Mouse (Mus musculus): ENCODE measurements at regions not wholly inside any gene's neighbourhood (a gene's known extent, or its start where the extent isn't known, plus 50 kb on each side); places are given as distances from the start of the nearest gene placed in this dataset.
A peak's percentile ranks its signal among the peaks of the same experiment; 100 is the strongest.

DNA sequence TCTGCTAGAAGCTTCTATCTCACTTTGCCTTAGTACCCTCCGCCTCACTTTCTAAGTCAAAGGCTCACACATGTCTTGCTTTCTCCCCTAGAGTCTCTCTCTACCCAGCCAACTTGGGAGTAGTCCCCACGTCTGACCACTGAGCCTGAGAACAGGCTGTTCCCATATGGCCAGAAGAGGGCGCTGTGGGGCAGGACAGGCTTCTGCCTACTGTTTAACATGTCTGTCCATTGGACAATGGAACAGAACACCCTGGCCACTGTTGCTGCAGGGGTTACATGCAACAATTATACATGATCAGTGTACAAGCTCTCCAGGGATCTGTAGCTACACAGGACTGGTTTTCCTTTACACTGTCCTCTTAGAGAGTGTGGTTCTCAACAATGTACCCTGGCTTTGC, 52.5 kb upstream of the Glrp1 start:
- TF ChIP-seq POLR2A (IDR thresholded peaks at IDR 0.05; ENCODE audit: borderline replicate concordance, control insufficient read depth, low read depth, low read length) (no peak), CTCF (IDR thresholded peaks at IDR 0.05; ENCODE audit: control insufficient read depth, insufficient read depth, low read length) (peak; percentile 97)
